In genomic region chr17:80887021-80887748, GRCm38 (mm10) we compare ENCODE assay signal across 8 mouse cellular contexts. TPM values are rescaled to one million over a fixed set of nuclear protein-coding genes. Genes with fewer than 3 reads are reported as not detected.
A peak's percentile ranks its signal among the peaks of the same experiment; 100 is the strongest.
DNase-seq lines count a peak whose midpoint lies in the region; ATAC-seq lines count a peak whose summit lies in the region.
"Had no signal": no experiment of that assay in that cellular context is flagged by ENCODE, and none has a peak within 500 bp of the region (broad histone marks: within the 10 kb centered on the region; RNA-seq: fewer than 3 reads in every experiment).

No protein-coding gene starts in this region.

- H3K9ac ChIP-seq in lung, embryonic 16.5 days (ENCODE audit: low read length), result no peak overlapping the region
- no peak overlapping the region for H3K9ac ChIP-seq in limb, embryonic 13.5 days

- no peaks in the 10 kb centered on the region for H3K9me3 ChIP-seq in lung, embryonic 16.5 days (ENCODE audit: control insufficient read depth, low read length)
- H3K9me3 ChIP-seq in forebrain, embryonic 10.5 days, result no peaks in the 10 kb centered on the region
- no peaks in the 10 kb centered on the region for H3K9me3 ChIP-seq in limb, embryonic 13.5 days

- H3K4me3 ChIP-seq in lung, embryonic 16.5 days (ENCODE audit: low read length), result no peak overlapping the region
- peak overlapping the region; percentile 28 for H3K4me3 ChIP-seq in forebrain, embryonic 10.5 days
- peak overlapping the region; percentile 18 for H3K4me3 ChIP-seq in limb, embryonic 13.5 days

- peaks cover 16% of the 10 kb centered on the region for H3K4me1 ChIP-seq in lung, embryonic 16.5 days (replicated peaks; ENCODE audit: control insufficient read depth, insufficient read depth, low read length)
- peaks cover 29% of the 10 kb centered on the region for H3K4me1 ChIP-seq in forebrain, embryonic 10.5 days
- peaks cover 38% of the 10 kb centered on the region for H3K4me1 ChIP-seq in limb, embryonic 13.5 days

- H3K27ac ChIP-seq in lung, embryonic 16.5 days (ENCODE audit: low read length), result 0 out of 2 replicates have a peak overlapping the region, but pooled peaks have one; percentile 7
- peak overlapping the region; percentile 75 for H3K27ac ChIP-seq in forebrain, embryonic 10.5 days
- peak overlapping the region; percentile 86 for H3K27ac ChIP-seq in limb, embryonic 13.5 days

- WGBS in lung, embryonic 16.5 days, result 42% methylated on average over 18 of the region's 18 CpGs
- 18% methylated on average over 18 of the region's 18 CpGs for WGBS in forebrain, embryonic 10.5 days
- 5% methylated on average over 18 of the region's 18 CpGs for WGBS in limb, embryonic 13.5 days

- H3K27me3 ChIP-seq in lung, embryonic 16.5 days (ENCODE audit: control insufficient read depth, insufficient read depth, low read depth, low read length), result no peaks in the 10 kb centered on the region
- H3K27me3 ChIP-seq in forebrain, embryonic 10.5 days (ENCODE audit: poor library complexity, severe bottlenecking), result no peaks in the 10 kb centered on the region
- H3K27me3 ChIP-seq in limb, embryonic 13.5 days, result no peaks in the 10 kb centered on the region

- ATAC-seq in lung, embryonic 16.5 days (ENCODE audit: low read depth), result no peak; the same call in 1 of the 2 replicates
- peak; percentile 77 for ATAC-seq in limb, embryonic 13.5 days (ENCODE audit: low FRiP score, low read depth)
- ATAC-seq: lung, postnatal 0 days had no signal

- no peak overlapping the region for H3K4me2 ChIP-seq in lung, embryonic 16.5 days (ENCODE audit: low read depth, low read length)
- H3K4me2 ChIP-seq in limb, embryonic 13.5 days (replicated peaks), result peak overlapping the region; percentile 53

- H3K36me3 ChIP-seq in lung, embryonic 16.5 days (ENCODE audit: control insufficient read depth, insufficient read depth, low read length), result no peaks in the 10 kb centered on the region
- H3K36me3 ChIP-seq in forebrain, embryonic 10.5 days (replicated peaks), result no peaks in the 10 kb centered on the region
- H3K36me3 ChIP-seq in limb, embryonic 13.5 days, result no peaks in the 10 kb centered on the region

- no peak for DNase-seq in lung, postnatal 36 days
- peak; percentile 52 for DNase-seq in forebrain, embryonic 10.5 days (ENCODE audit: extremely low spot score, low spot score)
- DNase-seq in urinary bladder, adult 18-20 months (ENCODE audit: low spot score in 2 of 2), result no peak
- DNase-seq in right cerebral cortex, adult 18-20 months, result no peak
- DNase-seq in ovary, postnatal 36 days (ENCODE audit: low spot score), result no peak

RNA-seq across cellular contexts. Expression of gene Tmem178, which starts 57.2 kb away (rescaled TPM):
- polyA plus RNA-seq in lung, embryonic 16.5 days (2015; fragmentation: Nextera tagmentation; extraction: Ambion mirVana), result 15.2 and 15.8 TPM in 2 replicates
- polyA plus RNA-seq in forebrain, embryonic 10.5 days (2016; fragmentation: Nextera tagmentation; extraction: Ambion mirVana), result 3.0 and 4.8 TPM in 2 replicates
- 8.6 and 9.1 TPM in 2 replicates for polyA plus RNA-seq in limb, embryonic 13.5 days (2015; fragmentation: Nextera tagmentation; extraction: Ambion mirVana)

Comparison
In these comparisons a context has a peak if more than half of its experiments do, and no peak if none do; other contexts are left out.
1. H3K27ac ChIP-seq: peak in every context shown above with its lines; median percentile 86 in limb, embryonic 13.5 days; 75 in forebrain, embryonic 10.5 days; 7 in lung, embryonic 16.5 days.